Mouse (Mus musculus) left cerebral cortex, adult 2 months (tissue): ENCODE measurements around the gene Strada. TPM values are rescaled to one million over a fixed set of nuclear protein-coding genes. Genes with fewer than 3 reads are reported as not detected.
A peak's percentile ranks its signal among the peaks of the same experiment; 100 is the strongest.
"Not testable (repeated sequence)": the region's sequence is repeated elsewhere in the genome, so short reads cannot be mapped to it uniquely, and the experiment has no call there.

Experiments
- DNase-seq, 2 experiments: peaks; one replicate each; pipeline ENCODE4 v3.0.0; 2021 to 2022; ENCODE audit warnings: low spot score in 2 of 2, mixed read lengths in 1 of 2; ENCODE audit errors: extremely low spot score in 1 of 2
- H3K27ac ChIP-seq: fragments of 200-600 bp; 2 replicates; pipeline ENCODE4 v1.8.1; 2022
- H3K4me3 ChIP-seq: fragments of 200-600 bp; 2 replicates; pipeline ENCODE4 v1.8.1; 2022
- CTCF ChIP-seq: fragments of 200-600 bp; IDR thresholded peaks from 2 replicates; pipeline ENCODE4 v1.8.1; 2022; ENCODE audit warnings: antibody characterized with exemption, mild to moderate bottlenecking, moderate library complexity
- intact Hi-C: fragments of 180-260 bp; cut with DNase I; formaldehyde crosslinking; loops from one replicate; pipeline ENCODE4 v1.15.1; 2025
- total RNA-seq, 2 experiments: library from RNA; stranded (reverse); gene quantifications; 2 replicates each; pipeline ENCODE4 v1.2.3; 2021

Strada gene
- total RNA-seq, 2 experiments from 2014 or later, result 30.9 to 31.5 TPM

- TF ChIP-seq CTCF, result no peak
- intact Hi-C loops, result no loop called here
- Histone ChIP-seq H3K4me3 (no peak overlapping the region), H3K27ac (no peak overlapping the region)
- no peak for DNase-seq
Observed at GRCm38 (mm10) chr11:106200756-106201155, 1.2 kb downstream of the Strada start.

- H3K27ac ChIP-seq, intact Hi-C loops, H3K4me3 ChIP-seq, DNase-seq: not testable (repeated sequence)
Observed at GRCm38 (mm10) chr11:106199997-106200396, 2.0 kb downstream of the Strada start.

- no peak for TF ChIP-seq CTCF
- intact Hi-C loops, result no loop called here
- Histone ChIP-seq H3K27ac (no peak overlapping the region), H3K4me3 (no peak overlapping the region)
- no peak for DNase-seq
Observed at GRCm38 (mm10) chr11:106198277-106198676, 3.7 kb downstream of the Strada start.

GRCm38 (mm10) chr11:106195341-106195740 lies 6.6 kb downstream of the Strada start:
- intact Hi-C loops, result no loop called here
- TF ChIP-seq CTCF, result no peak
- DNase-seq, result no peak
- no peak overlapping the region for H3K4me3 ChIP-seq
- H3K27ac ChIP-seq, result no peak overlapping the region

- DNase-seq, result no peak
- intact Hi-C loops, result no loop called here
Observed at GRCm38 (mm10) chr11:106194891-106195290, 7.1 kb downstream of the Strada start.

GRCm38 (mm10) chr11:106194155-106194541 lies 7.8 kb downstream of the Strada start:
- no peak for TF ChIP-seq CTCF
- peak overlapping the region; percentile 81 for H3K27ac ChIP-seq
- intact Hi-C loops, result no loop called here
- H3K4me3 ChIP-seq, result peak overlapping the region; percentile 96
- DNase-seq, result no peak

More at GRCm38 (mm10) chr11:106194891-106195290, 7.1 kb downstream of the Strada start:
- no peak overlapping the region for H3K27ac ChIP-seq
- H3K4me3 ChIP-seq, result no peak overlapping the region
- TF ChIP-seq CTCF, result no peak

GRCm38 (mm10) chr11:106193371-106194154 lies 8.4 kb downstream of the Strada start:
- intact Hi-C loops, result loop anchor here (1.0 kb wide), 2 partner anchors 23 to 33 kb away; partner anchors contain the start of genes Ccdc47, Ddx42, Gm10840 and Limd2

GRCm38 (mm10) chr11:106192657-106193370 lies 9.2 kb downstream of the Strada start:
- no peak for DNase-seq
- Histone ChIP-seq H3K4me3 (peak overlapping the region; percentile 96), H3K27ac (peak overlapping the region; percentile 85)
- intact Hi-C loops, result loop anchor here (1.0 kb wide), 2 partner anchors 23 to 33 kb away; partner anchors contain the start of genes Ccdc47, Ddx42, Gm10840 and Limd2
- TF ChIP-seq CTCF, result no peak

More at GRCm38 (mm10) chr11:106193371-106194154, 8.4 kb downstream of the Strada start:
- peak overlapping the region; percentile 85 for H3K27ac ChIP-seq
- TF ChIP-seq CTCF, result no peak; the same call in 1 of the 2 replicates
- peak; percentile 95 for DNase-seq
- peak overlapping the region; percentile 96 for H3K4me3 ChIP-seq

GRCm38 (mm10) chr11:106192241-106192640 lies 9.7 kb downstream of the Strada start:
- intact Hi-C loops, result no loop called here
- no peak for DNase-seq
- TF ChIP-seq CTCF, result no peak
- Histone ChIP-seq H3K27ac (no peak overlapping the region), H3K4me3 (no peak overlapping the region; the same call in 1 of the 2 replicates)

- DNase-seq, result no peak
- no peak overlapping the region for H3K27ac ChIP-seq
- H3K4me3 ChIP-seq, result no peak overlapping the region
- intact Hi-C loops, result no loop called here
- TF ChIP-seq CTCF, result no peak
Observed at GRCm38 (mm10) chr11:106191716-106192115, 10.3 kb downstream of the Strada start.

GRCm38 (mm10) chr11:106187326-106187725 lies 14.6 kb downstream of the Strada start:
- intact Hi-C loops, result no loop called here
- no peak overlapping the region for H3K4me3 ChIP-seq
- TF ChIP-seq CTCF, result no peak
- no peak for DNase-seq
- no peak overlapping the region for H3K27ac ChIP-seq

- TF ChIP-seq CTCF, result no peak
- H3K27ac ChIP-seq, result peak overlapping the region; percentile 84
- DNase-seq, result no peak
- H3K4me3 ChIP-seq, result no peak overlapping the region
- intact Hi-C loops, result no loop called here
Observed at GRCm38 (mm10) chr11:106180449-106180801, 21.5 kb downstream of the Strada start.
